Mouse (Mus musculus) left cerebral cortex, adult 11 months (tissue): ENCODE results near the gene Atg4d.
"Not testable (repeated sequence)": the region's sequence is repeated elsewhere in the genome, so short reads cannot be mapped to it uniquely, and the experiment has no call there.

Source experiments
- DNase-seq: peaks from one replicate; pipeline ENCODE4 v3.0.0; 2022; ENCODE audit warnings: low spot score

Atg4d gene

DNA sequence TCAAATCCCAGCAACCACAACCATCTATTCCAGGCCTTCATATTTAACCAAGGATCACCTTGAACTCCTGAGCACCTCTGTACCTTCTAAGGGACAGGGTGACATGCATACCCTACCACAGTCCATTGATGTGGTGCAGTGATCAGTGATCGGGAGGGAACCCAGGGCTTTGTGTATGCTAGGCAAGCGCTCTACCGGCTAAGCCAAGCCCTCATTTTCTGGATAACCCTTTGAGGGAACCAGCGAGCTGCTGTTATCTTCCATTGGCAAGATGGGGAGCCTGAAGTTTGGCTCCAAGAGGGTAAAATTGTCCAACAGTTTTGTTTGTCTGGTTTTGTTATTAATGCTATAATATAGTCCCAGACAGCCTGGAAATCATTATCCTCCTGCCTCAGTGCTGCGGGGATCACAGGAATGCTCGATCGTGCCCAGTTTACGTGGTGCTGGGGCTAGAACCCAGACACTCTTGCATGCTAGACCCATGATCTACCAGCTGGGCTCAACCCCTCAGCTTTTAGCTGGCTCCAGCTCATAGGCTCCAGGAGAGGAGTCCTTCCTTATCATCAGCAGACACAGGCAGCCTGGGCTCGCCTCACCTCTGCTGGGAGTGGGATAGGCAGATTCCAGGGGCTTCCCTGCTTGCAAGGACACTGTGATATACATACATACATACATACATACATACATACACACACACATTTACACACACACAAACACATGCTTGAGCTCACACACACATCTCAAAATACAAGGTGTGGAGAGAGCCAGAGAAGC is 49.5 kb downstream of the Atg4d start:
- DNase-seq = no peak

GRCm38 (mm10) chr9:21315421-21315820 is 50.3 kb downstream of the Atg4d start:
- DNase-seq = no peak

- no peak for DNase-seq
These were observed 51.6 kb downstream of the Atg4d start for GRCm38 (mm10) chr9:21316696-21317095.

DNA sequence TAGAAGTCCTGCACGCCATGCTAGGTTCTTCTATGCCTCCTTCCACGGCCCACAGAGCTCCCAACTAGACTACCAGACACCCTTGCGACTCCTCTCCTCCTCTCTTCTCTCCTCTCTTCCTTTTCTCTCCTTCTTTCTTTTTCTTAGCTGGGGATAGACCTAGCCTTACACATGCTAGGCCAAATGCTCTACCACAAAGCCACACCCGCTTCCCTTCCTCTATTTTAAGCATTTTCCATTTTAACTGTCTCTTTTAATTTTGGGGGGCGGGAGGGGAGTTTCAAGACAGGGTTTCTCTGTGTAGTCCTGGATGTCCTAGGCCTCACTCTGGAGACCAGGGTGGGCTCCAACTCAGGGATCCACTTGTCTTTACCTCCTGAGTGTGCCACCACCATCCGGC is 53.7 kb downstream of the Atg4d start:
- DNase-seq = no peak

- DNase-seq = no peak
These were observed 54.4 kb downstream of the Atg4d start for GRCm38 (mm10) chr9:21319503-21319902.

GRCm38 (mm10) chr9:21320280-21320618 is 55.2 kb downstream of the Atg4d start:
- no peak for DNase-seq

DNA sequence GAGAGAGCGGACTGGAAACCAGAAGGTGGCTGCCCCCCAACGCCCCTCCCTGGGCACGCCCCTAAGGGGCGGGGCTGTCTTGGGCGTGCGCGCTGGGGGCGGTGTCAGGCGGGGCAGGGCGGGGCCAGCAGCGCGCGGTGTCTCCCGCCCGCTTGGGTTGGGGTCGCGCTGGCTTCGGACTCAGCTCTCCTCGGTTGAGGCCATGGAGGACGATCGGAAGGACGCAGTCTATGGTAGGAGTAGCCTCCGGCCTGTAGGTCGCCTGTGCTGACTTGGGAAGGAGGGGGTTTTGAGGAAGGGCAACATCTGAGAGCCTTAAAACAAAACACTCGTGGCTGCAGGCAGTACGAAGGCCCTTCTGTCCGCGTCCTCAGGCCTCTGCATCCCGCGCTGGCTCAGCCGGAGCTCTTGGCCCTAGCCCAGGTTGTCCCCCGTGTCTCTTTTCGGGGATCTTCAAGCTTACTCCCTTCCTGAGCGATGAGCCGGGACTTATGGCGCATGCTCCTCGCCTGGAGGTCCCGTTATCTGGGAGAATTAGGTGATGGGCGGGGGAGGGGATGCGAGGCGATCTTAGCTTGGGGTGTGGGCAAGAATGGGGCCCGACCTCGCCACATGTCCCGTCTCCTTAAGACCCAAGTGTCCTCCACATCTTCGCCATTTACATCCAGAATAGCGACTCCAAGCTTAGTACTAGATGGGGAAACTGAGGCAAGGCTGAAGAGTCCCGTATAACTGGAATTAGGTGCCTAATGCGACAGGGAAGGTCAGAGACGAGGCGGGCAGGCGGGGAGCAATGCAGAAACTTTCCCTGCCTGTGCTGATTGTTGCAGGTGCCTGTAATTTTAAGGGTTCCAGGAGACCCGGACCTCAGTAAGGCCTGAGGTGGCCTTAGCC is 55.8 kb downstream of the Atg4d start, which contains the start of gene Slc44a2:
Slc44a2 (plus strand) TSS at position 80 of the 894 bp plus-strand sequence.
- peak; percentile 63 for DNase-seq

DNA sequence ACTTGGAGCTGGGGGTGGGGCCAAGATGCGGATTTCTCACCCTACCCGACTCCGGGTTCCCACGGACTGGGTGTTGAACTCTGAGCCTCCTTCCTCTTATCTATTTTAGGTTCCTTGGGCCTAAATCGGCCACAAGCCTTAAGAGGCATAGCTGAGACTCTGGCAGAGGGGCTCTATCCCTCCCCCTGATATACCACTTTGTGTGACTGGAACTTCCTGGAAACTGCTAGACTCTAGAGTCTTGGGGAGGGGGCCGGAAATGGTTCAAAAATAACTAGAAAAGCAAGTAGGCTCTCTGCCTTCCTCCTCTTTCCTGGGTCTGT is 56.4 kb downstream of the Atg4d start:
- peak; percentile 26 for DNase-seq

GRCm38 (mm10) chr9:21322211-21322916 is 57.3 kb downstream of the Atg4d start:
- DNase-seq = no peak

DNA sequence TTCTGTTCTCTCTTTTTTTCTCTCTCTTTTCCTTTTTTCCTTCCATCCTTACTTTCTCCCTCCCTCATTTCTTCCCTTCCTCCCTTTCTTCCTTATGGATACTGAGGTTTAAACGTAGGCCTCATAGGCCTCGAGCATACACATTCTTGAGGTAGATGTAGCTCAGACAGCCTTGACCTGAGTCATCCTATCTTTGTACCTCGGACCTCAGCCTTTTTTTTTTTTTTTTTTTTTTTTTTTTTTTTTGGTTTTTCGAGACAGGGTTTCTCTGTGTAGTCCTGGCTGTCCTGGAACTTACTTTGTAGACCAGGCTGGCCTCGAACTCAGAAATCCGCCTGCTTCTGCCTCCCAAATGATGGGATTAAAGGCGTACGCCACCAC is 57.8 kb downstream of the Atg4d start:
- DNase-seq = not testable (repeated sequence)

DNA sequence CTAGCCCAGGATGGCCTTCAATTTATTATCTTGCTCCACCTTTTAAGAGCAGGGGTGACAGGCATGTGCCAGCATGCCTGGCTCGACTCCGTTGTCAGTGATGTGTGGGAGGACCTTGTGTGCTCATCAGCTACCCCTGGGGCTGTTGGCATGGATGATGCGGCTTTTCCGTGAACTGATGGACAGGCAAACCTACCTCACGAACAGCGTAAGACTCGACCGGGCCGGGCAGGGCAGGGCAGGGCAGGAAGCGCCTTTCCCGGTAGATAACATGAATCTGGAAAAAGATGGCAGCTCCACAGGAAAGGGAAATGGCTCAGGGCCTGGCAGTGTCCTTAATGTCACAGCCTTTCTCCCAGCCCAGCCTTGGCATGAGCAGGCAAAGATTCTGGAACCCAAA is 59.2 kb downstream of the Atg4d start:
- no peak for DNase-seq
